Mouse (Mus musculus) liver, embryonic 15.5 days (tissue): Measurements from ENCODE around the gene Sycp2. TPM values are rescaled to one million over a fixed set of nuclear protein-coding genes. Genes with fewer than 3 reads are reported as not detected.

Experiments
- ATAC-seq: fragments of 200-750 bp; cut with Nextera tagmentation; 2 replicates; pipeline ENCODE4 v1.8.0; 2017; ENCODE audit warnings: moderate number of reproducible peaks, mild to moderate bottlenecking, moderate library complexity; ENCODE audit not compliant: insufficient read depth
- H3K27ac ChIP-seq: fragments of 300-500 bp; sonication (generic); replicated peaks from 2 replicates; pipeline ENCODE4 v1.5.1; 2015; ENCODE audit warnings: mild to moderate bottlenecking, inconsistent platforms
- H3K27me3 ChIP-seq: fragments of 300-500 bp; sonication (generic); 2 replicates; pipeline ENCODE4 v1.6.1; 2015; ENCODE audit warnings: mild to moderate bottlenecking, inconsistent platforms
- H3K36me3 ChIP-seq: fragments of 300-500 bp; sonication (generic); replicated peaks from 2 replicates; pipeline ENCODE4 v1.6.1; 2015; ENCODE audit warnings: moderate library complexity, mild to moderate bottlenecking, inconsistent platforms
- H3K4me1 ChIP-seq: fragments of 300-500 bp; sonication (generic); replicated peaks from 2 replicates; pipeline ENCODE4 v1.6.1; 2015; ENCODE audit warnings: inconsistent platforms
- H3K4me2 ChIP-seq: fragments of 300-500 bp; sonication (generic); 2 replicates; pipeline ENCODE4 v1.6.1; 2015; ENCODE audit warnings: moderate library complexity, mild to moderate bottlenecking, inconsistent platforms
- H3K4me3 ChIP-seq: fragments of 300-500 bp; sonication (generic); replicated peaks from 2 replicates; pipeline ENCODE4 v1.5.1; 2015; ENCODE audit warnings: mild to moderate bottlenecking, inconsistent platforms
- H3K9ac ChIP-seq: fragments of 300-500 bp; sonication (generic); 2 replicates; pipeline ENCODE4 v1.6.1; 2015; ENCODE audit warnings: moderate library complexity, mild to moderate bottlenecking, inconsistent platforms
- H3K9me3 ChIP-seq: fragments of 300-500 bp; sonication (generic); replicated peaks from 2 replicates; pipeline ENCODE4 v1.6.1; 2016; ENCODE audit warnings: inconsistent platforms
- WGBS: fragments of 180-500 bp; shearing (Covaris S2); methylation state at CpG from one replicate; pipeline ENCODE4 v1.1.7; 2015; ENCODE audit warnings: mixed read lengths; ENCODE audit not compliant: insufficient replicate concordance; 5-methylcytosine and 5-hydroxymethylcytosine counted together
- polyA plus RNA-seq: library from polyadenylated mRNA; unstranded; fragments of >200 nt; fragmentation: Nextera tagmentation; extraction: Ambion mirVana; gene quantifications from 2 replicates; pipeline ENCODE4 v1.2.1, GENCODE M21; 2015

The Sycp2 gene
- polyA plus RNA-seq, 1 experiment from 2014 or later, result not detected

- 14% methylated on average over 12 of the region's 12 CpGs for WGBS
- Histone ChIP-seq H3K4me2 (no peak overlapping the region), H3K36me3 (no peaks in the 10 kb centered on the region), H3K27ac (no peak overlapping the region), H3K9ac (no peak overlapping the region), H3K4me1 (no peaks in the 10 kb centered on the region), H3K9me3 (no peaks in the 10 kb centered on the region), H3K4me3 (no peak overlapping the region), H3K27me3 (no peaks in the 10 kb centered on the region)
- peak; percentile 44; the same call in 1 of the 2 replicates for ATAC-seq
Observed at GRCm38 (mm10) chr2:178327466-178328040, 79.9 kb downstream of the Sycp2 start.

GRCm38 (mm10) chr2:178326750-178327465, 80.6 kb downstream of the Sycp2 start:
- Histone ChIP-seq H3K4me1 (no peaks in the 10 kb centered on the region), H3K4me2 (no peak overlapping the region), H3K27me3 (no peaks in the 10 kb centered on the region), H3K36me3 (no peaks in the 10 kb centered on the region), H3K27ac (no peak overlapping the region), H3K4me3 (no peak overlapping the region), H3K9me3 (no peaks in the 10 kb centered on the region), H3K9ac (no peak overlapping the region)
- 20% methylated on average over 5 of the region's 5 CpGs for WGBS
- ATAC-seq, result no peak

- Histone ChIP-seq H3K4me1 (no peaks in the 10 kb centered on the region), H3K4me3 (no peak overlapping the region), H3K4me2 (no peak overlapping the region), H3K36me3 (no peaks in the 10 kb centered on the region), H3K27ac (no peak overlapping the region), H3K9me3 (no peaks in the 10 kb centered on the region), H3K9ac (no peak overlapping the region), H3K27me3 (no peaks in the 10 kb centered on the region)
- no peak for ATAC-seq
- 70% methylated on average over 10 of the region's 10 CpGs for WGBS
Observed at GRCm38 (mm10) chr2:178326067-178326466, 81.4 kb downstream of the Sycp2 start.

- H3K4me1 ChIP-seq, result no peaks in the 10 kb centered on the region
- H3K4me3 ChIP-seq, result no peak overlapping the region
- H3K4me2 ChIP-seq, result no peak overlapping the region
- no peak overlapping the region for H3K9ac ChIP-seq
- no peaks in the 10 kb centered on the region for H3K9me3 ChIP-seq
- WGBS, result 50% methylated on average over 4 of the region's 4 CpGs
- H3K27me3 ChIP-seq, result no peaks in the 10 kb centered on the region
- ATAC-seq, result no peak
- H3K27ac ChIP-seq, result no peak overlapping the region
- H3K36me3 ChIP-seq, result no peaks in the 10 kb centered on the region
Observed at GRCm38 (mm10) chr2:178324818-178325217, 82.7 kb downstream of the Sycp2 start.

- Histone ChIP-seq H3K4me3 (no peak overlapping the region), H3K9me3 (no peaks in the 10 kb centered on the region), H3K27me3 (no peaks in the 10 kb centered on the region), H3K4me2 (no peak overlapping the region), H3K36me3 (no peaks in the 10 kb centered on the region), H3K27ac (no peak overlapping the region), H3K4me1 (no peaks in the 10 kb centered on the region), H3K9ac (no peak overlapping the region)
- 73% methylated on average over 3 of the region's 3 CpGs for WGBS
- ATAC-seq, result no peak
Observed at GRCm38 (mm10) chr2:178324410-178324809, 83.1 kb downstream of the Sycp2 start.

GRCm38 (mm10) chr2:178321271-178321670, 86.2 kb downstream of the Sycp2 start:
- H3K27ac ChIP-seq, result no peak overlapping the region
- H3K4me2 ChIP-seq, result no peak overlapping the region
- H3K4me1 ChIP-seq, result no peaks in the 10 kb centered on the region
- H3K36me3 ChIP-seq, result no peaks in the 10 kb centered on the region
- H3K9me3 ChIP-seq, result no peaks in the 10 kb centered on the region
- no peak overlapping the region for H3K9ac ChIP-seq
- no peak overlapping the region for H3K4me3 ChIP-seq
- ATAC-seq, result no peak
- WGBS, result 58% methylated on average over 10 of the region's 10 CpGs
- H3K27me3 ChIP-seq, result no peaks in the 10 kb centered on the region

GRCm38 (mm10) chr2:178319766-178320165, 87.7 kb downstream of the Sycp2 start:
- Histone ChIP-seq H3K9me3 (no peaks in the 10 kb centered on the region), H3K27ac (no peak overlapping the region), H3K4me2 (no peak overlapping the region), H3K36me3 (no peaks in the 10 kb centered on the region), H3K9ac (no peak overlapping the region), H3K27me3 (no peaks in the 10 kb centered on the region), H3K4me1 (no peaks in the 10 kb centered on the region), H3K4me3 (no peak overlapping the region)
- no peak for ATAC-seq
- WGBS, result 66% methylated on average over 7 of the region's 7 CpGs

GRCm38 (mm10) chr2:178316281-178316680, 91.2 kb downstream of the Sycp2 start:
- no peak for ATAC-seq
- Histone ChIP-seq H3K36me3 (no peaks in the 10 kb centered on the region), H3K9me3 (no peaks in the 10 kb centered on the region), H3K27me3 (no peaks in the 10 kb centered on the region), H3K27ac (no peak overlapping the region), H3K4me3 (no peak overlapping the region), H3K4me2 (no peak overlapping the region), H3K9ac (no peak overlapping the region), H3K4me1 (no peaks in the 10 kb centered on the region)
- WGBS, result 69% methylated on average over 1 of the region's 1 CpGs

- WGBS, result 58% methylated on average over 7 of the region's 7 CpGs
- Histone ChIP-seq H3K36me3 (no peaks in the 10 kb centered on the region), H3K4me2 (no peak overlapping the region), H3K27ac (no peak overlapping the region), H3K4me1 (no peaks in the 10 kb centered on the region), H3K9me3 (no peaks in the 10 kb centered on the region), H3K27me3 (no peaks in the 10 kb centered on the region), H3K4me3 (no peak overlapping the region), H3K9ac (no peak overlapping the region)
- no peak for ATAC-seq
Observed at GRCm38 (mm10) chr2:178313539-178313938, 93.9 kb downstream of the Sycp2 start.

- Histone ChIP-seq H3K9ac (no peak overlapping the region), H3K9me3 (no peaks in the 10 kb centered on the region), H3K4me3 (no peak overlapping the region), H3K36me3 (no peaks in the 10 kb centered on the region), H3K4me1 (no peaks in the 10 kb centered on the region), H3K4me2 (no peak overlapping the region), H3K27ac (no peak overlapping the region), H3K27me3 (no peaks in the 10 kb centered on the region)
- 58% methylated on average over 6 of the region's 6 CpGs for WGBS
- no peak for ATAC-seq
Observed at GRCm38 (mm10) chr2:178304669-178305068, 102.8 kb downstream of the Sycp2 start.

- Histone ChIP-seq H3K27ac (no peak overlapping the region), H3K4me2 (no peak overlapping the region), H3K9ac (no peak overlapping the region), H3K4me1 (no peaks in the 10 kb centered on the region), H3K36me3 (no peaks in the 10 kb centered on the region), H3K4me3 (no peak overlapping the region), H3K9me3 (no peaks in the 10 kb centered on the region), H3K27me3 (no peaks in the 10 kb centered on the region)
- WGBS, result 24% methylated on average over 1 of the region's 1 CpGs
- no peak for ATAC-seq
Observed at GRCm38 (mm10) chr2:178304188-178304529, 103.3 kb downstream of the Sycp2 start.
